Mouse (Mus musculus) urinary bladder, postnatal 4 days (tissue): ENCODE measurements at regions not wholly inside any gene's neighbourhood (a gene's known extent, or its start where the extent isn't known, plus 50 kb on each side); places are given as distances from the start of the nearest gene placed in this dataset.

ENCODE experiments used
- DNase-seq, 2 experiments: peaks; one replicate each; pipeline ENCODE4 v3.0.0; 2021 to 2022; ENCODE audit warnings: low spot score in 2 of 2

DNA sequence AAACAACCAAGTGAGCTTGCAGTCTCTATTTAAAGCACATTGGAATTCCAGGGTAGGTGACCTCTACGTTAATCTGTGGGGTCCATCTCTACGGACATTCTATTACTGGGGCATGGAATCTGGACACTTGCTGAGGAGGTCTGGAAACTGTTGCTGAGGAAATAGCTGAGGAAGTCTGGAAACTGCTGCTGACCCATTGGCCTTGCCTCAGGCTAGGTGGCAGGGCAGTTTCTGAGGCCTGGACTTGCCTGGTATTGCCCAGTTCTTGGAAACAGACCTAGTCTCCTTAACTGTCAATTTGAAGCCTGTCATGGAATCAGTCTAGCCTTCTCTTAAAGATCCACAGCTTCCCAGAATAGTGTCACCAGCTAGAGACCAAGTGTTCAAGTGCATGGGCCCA lies 51.7 kb upstream of the Eif4g2 start:
- no peak for DNase-seq
